Mouse (Mus musculus) ES-E14 (cell line): ENCODE measurements at regions not wholly inside any gene's neighbourhood (a gene's known extent, or its start where the extent isn't known, plus 50 kb on each side); places are given as distances from the start of the nearest gene placed in this dataset.

Source experiments
- CHD2 ChIP-seq: IDR thresholded peaks from 2 replicates; pipeline ENCODE4 v1.6.1; 2014; ENCODE audit warnings: mild to moderate bottlenecking, low read depth, low read length, inconsistent platforms
- HCFC1 ChIP-seq: IDR thresholded peaks from 2 replicates; pipeline ENCODE4 v1.6.1; 2012; ENCODE audit warnings: low read length, inconsistent platforms, borderline replicate concordance; ENCODE audit not compliant: insufficient read depth
- ZNF384 ChIP-seq: IDR thresholded peaks from 2 replicates; pipeline ENCODE4 v1.6.1; 2012; ENCODE audit warnings: low read depth, low read length, inconsistent platforms

DNA sequence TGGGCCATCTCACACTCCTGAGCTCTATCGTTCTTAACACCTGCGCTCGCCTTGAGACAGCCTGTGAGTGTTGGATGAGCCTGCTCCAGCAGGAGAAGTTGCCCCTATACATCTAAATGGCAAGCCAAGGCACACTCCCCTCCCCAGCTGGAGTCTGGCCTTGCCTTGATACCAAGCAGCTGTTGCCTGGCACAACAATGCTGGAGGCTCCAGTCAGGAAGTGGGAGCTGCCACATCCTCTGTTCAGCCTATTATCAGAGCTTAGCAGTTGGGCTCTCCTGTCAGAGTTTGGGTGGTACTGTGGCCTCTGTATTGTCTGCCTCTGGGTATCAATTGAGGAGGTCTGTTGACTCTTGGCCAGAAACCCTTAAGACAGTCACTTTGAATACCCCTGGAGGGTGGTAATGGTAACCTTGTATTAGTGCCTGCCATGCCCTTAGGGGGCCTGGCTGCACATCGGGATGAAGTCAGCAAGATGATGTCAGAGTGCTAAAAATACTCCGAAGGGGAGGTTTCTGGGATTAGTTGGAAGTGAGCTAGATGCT is 227.4 kb upstream of the Jarid2 start:
- no peak for TF ChIP-seq CHD2
- TF ChIP-seq ZNF384 = no peak
- no peak for TF ChIP-seq HCFC1
